Mouse (Mus musculus) ES-Bruce4 (cell line): Measurements from ENCODE around the gene Plagl1. TPM values are rescaled to one million over a fixed set of nuclear protein-coding genes. Genes with fewer than 3 reads are reported as not detected.

Experiments
- H3K27ac ChIP-seq: 2 replicates; pipeline ENCODE4 v1.5.1; 2012; ENCODE audit warnings: low read length, inconsistent platforms; ENCODE audit not compliant: insufficient read depth
- H3K27me3 ChIP-seq: 2 replicates; pipeline ENCODE4 v1.6.1; 2012; ENCODE audit warnings: mild to moderate bottlenecking, low read length, inconsistent platforms; ENCODE audit not compliant: control insufficient read depth, poor library complexity, insufficient read depth, severe bottlenecking
- H3K36me3 ChIP-seq: 2 replicates; pipeline ENCODE4 v1.6.1; 2012; ENCODE audit warnings: inconsistent platforms, mild to moderate bottlenecking, low read length, moderate library complexity; ENCODE audit not compliant: control insufficient read depth, poor library complexity, insufficient read depth, severe bottlenecking
- H3K4me1 ChIP-seq: one replicate; pipeline ENCODE4 v1.8.1; 2011; ENCODE audit warnings: low read length; ENCODE audit not compliant: control insufficient read depth, insufficient read depth
- H3K4me3 ChIP-seq: 2 replicates; pipeline ENCODE4 v1.5.1; 2011; ENCODE audit warnings: low read depth, mild to moderate bottlenecking, low read length
- H3K9ac ChIP-seq: 2 replicates; pipeline ENCODE4 v1.6.1; 2012; ENCODE audit warnings: low read depth, mild to moderate bottlenecking, inconsistent platforms; ENCODE audit not compliant: poor library complexity, severe bottlenecking
- H3K9me3 ChIP-seq: replicated peaks from 2 replicates; pipeline ENCODE4 v1.6.1; 2012; ENCODE audit warnings: mild to moderate bottlenecking, low read length, inconsistent platforms; ENCODE audit not compliant: control insufficient read depth, poor library complexity, insufficient read depth, severe bottlenecking
- CTCF ChIP-seq: IDR thresholded peaks from one replicate; pipeline ENCODE4 v1.8.1; 2011; ENCODE audit warnings: low read depth, low read length
- EP300 ChIP-seq: IDR thresholded peaks from 2 replicates; pipeline ENCODE4 v1.6.1; 2011; ENCODE audit warnings: low read depth, low read length; ENCODE audit not compliant: insufficient read depth
- POLR2A ChIP-seq: IDR thresholded peaks from one replicate; pipeline ENCODE4 v1.8.1; 2011; ENCODE audit warnings: low read length; ENCODE audit not compliant: insufficient read depth
- polyA plus RNA-seq: library from polyadenylated mRNA; stranded (reverse); fragments of >200 nt; gene quantifications from 2 replicates; pipeline ENCODE4 v1.2.4, GENCODE M21; 2011; ENCODE audit warnings: low read depth; ENCODE audit not compliant: missing spikeins, insufficient read depth, insufficient read length

The Plagl1 gene
- polyA plus RNA-seq, 1 experiment = 23.2 TPM

DNA sequence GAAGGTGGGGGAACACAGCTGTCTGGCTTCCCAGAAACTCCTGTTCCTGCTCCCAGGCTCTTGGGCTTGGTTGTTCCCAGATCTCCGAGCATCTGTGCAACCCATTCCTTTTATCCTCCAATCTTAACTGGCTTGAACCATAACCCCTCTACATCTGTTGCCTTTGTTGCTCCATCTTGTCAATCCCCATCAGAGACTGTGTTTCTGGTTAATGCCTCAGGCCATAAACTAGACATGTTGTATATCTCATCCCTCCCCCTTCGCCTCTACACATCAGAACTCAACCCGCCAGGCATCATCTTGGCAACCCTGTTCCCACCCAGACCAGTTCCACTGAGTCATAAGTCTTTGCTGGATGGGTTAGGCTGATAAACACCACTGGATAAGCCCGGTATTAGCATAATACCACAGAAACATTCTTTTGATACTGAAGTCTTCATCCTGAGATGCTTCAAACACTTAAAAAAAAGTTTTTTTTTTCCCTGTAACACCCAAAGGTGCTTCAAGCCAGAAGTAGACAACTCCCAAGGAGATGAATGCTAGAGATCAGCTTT lies 92.6 kb downstream of the Plagl1 start:
- Histone ChIP-seq H3K4me3 (no peak overlapping the region), H3K9me3 (no peaks in the 10 kb centered on the region), H3K27ac (no peak overlapping the region), H3K36me3 (no peaks in the 10 kb centered on the region), H3K4me1 (no peaks in the 10 kb centered on the region), H3K27me3 (no peaks in the 10 kb centered on the region), H3K9ac (no peak overlapping the region)
- TF ChIP-seq POLR2A = no peak
- no peak for TF ChIP-seq CTCF
- TF ChIP-seq EP300 = no peak

DNA sequence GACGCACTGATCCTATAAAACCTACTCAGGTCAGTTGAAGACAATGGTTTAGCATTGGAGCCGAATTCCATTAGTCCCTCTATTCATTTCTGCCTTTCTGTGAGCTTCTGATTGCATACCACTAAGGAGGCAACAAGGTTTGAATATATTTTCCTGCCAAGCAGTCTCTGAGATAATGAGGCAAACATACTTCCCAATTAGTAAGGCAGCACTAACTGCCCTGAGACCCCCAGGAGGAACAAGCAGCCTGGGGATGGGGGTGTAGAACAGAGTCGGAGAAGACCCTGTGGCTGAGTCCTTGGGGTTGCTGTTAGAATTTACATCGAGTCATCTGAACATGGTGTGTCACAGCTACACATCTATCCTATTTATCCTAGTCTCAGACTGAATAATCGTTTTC lies 95.1 kb downstream of the Plagl1 start:
- H3K27ac ChIP-seq = no peak overlapping the region

GRCm38 (mm10) chr10:13160913-13161312 lies 100.6 kb downstream of the Plagl1 start:
- Histone ChIP-seq H3K4me3 (no peak overlapping the region), H3K9ac (no peak overlapping the region), H3K36me3 (no peaks in the 10 kb centered on the region), H3K27me3 (no peaks in the 10 kb centered on the region), H3K9me3 (no peaks in the 10 kb centered on the region), H3K27ac (no peak overlapping the region), H3K4me1 (no peaks in the 10 kb centered on the region)
- TF ChIP-seq CTCF (no peak), EP300 (no peak), POLR2A (no peak)

More for the DNA sequence above, 95.1 kb downstream of the Plagl1 start:
- Histone ChIP-seq H3K36me3 (no peaks in the 10 kb centered on the region), H3K4me3 (no peak overlapping the region), H3K4me1 (no peaks in the 10 kb centered on the region), H3K27me3 (no peaks in the 10 kb centered on the region), H3K9ac (no peak overlapping the region), H3K9me3 (no peaks in the 10 kb centered on the region)
- TF ChIP-seq EP300 (no peak), CTCF (no peak), POLR2A (no peak)

- H3K4me3 ChIP-seq = no peak overlapping the region
- no peak overlapping the region for H3K9ac ChIP-seq
- H3K4me1 ChIP-seq = no peaks in the 10 kb centered on the region
- H3K9me3 ChIP-seq = no peaks in the 10 kb centered on the region
- no peak overlapping the region for H3K27ac ChIP-seq
- TF ChIP-seq POLR2A = no peak
- no peak for TF ChIP-seq CTCF
- no peak for TF ChIP-seq EP300
- H3K27me3 ChIP-seq = no peaks in the 10 kb centered on the region
- no peaks in the 10 kb centered on the region for H3K36me3 ChIP-seq
Measured at GRCm38 (mm10) chr10:13162031-13162430, 101.7 kb downstream of the Plagl1 start.

- Histone ChIP-seq H3K4me3 (no peak overlapping the region), H3K4me1 (no peaks in the 10 kb centered on the region), H3K9me3 (no peaks in the 10 kb centered on the region), H3K36me3 (no peaks in the 10 kb centered on the region), H3K27me3 (no peaks in the 10 kb centered on the region), H3K27ac (no peak overlapping the region), H3K9ac (no peak overlapping the region)
- TF ChIP-seq CTCF (no peak), EP300 (no peak), POLR2A (no peak)
Measured at GRCm38 (mm10) chr10:13168461-13168860, 108.2 kb downstream of the Plagl1 start.

GRCm38 (mm10) chr10:13170739-13171448 lies 110.6 kb downstream of the Plagl1 start:
- Histone ChIP-seq H3K27ac (no peak overlapping the region), H3K4me3 (no peak overlapping the region), H3K9ac (no peak overlapping the region), H3K9me3 (no peaks in the 10 kb centered on the region), H3K36me3 (no peaks in the 10 kb centered on the region), H3K4me1 (no peaks in the 10 kb centered on the region), H3K27me3 (no peaks in the 10 kb centered on the region)
- TF ChIP-seq CTCF (no peak), POLR2A (no peak), EP300 (no peak)
